Mouse (Mus musculus): ENCODE measurements around the gene Mitf.

GRCm38 (mm10) chr6:97769549-97769948 lies 37.3 kb upstream of the Mitf start:
- no peak for TF ChIP-seq POLR2A (IDR thresholded peaks at IDR 0.05; ENCODE audit: borderline replicate concordance, low read depth, low read length)
- TF ChIP-seq CTCF (IDR thresholded peaks at IDR 0.05; ENCODE audit: low read depth, low read length) = no peak

All from bone marrow macrophage, adult 2 months (primary cell).